Mouse (Mus musculus) CD8-positive naive resting alpha-beta T cell, adult 57 days (primary cell): Measurements from ENCODE around the gene Sec22b. TPM values are rescaled to one million over a fixed set of nuclear protein-coding genes. Genes with fewer than 3 reads are reported as not detected.

Source experiments
- total RNA-seq: library from RNA; stranded (reverse); gene quantifications from one replicate; pipeline ENCODE4 v1.2.4, GENCODE M21; 2023

Gene Sec22b
- 62.2 TPM for total RNA-seq

DNA sequence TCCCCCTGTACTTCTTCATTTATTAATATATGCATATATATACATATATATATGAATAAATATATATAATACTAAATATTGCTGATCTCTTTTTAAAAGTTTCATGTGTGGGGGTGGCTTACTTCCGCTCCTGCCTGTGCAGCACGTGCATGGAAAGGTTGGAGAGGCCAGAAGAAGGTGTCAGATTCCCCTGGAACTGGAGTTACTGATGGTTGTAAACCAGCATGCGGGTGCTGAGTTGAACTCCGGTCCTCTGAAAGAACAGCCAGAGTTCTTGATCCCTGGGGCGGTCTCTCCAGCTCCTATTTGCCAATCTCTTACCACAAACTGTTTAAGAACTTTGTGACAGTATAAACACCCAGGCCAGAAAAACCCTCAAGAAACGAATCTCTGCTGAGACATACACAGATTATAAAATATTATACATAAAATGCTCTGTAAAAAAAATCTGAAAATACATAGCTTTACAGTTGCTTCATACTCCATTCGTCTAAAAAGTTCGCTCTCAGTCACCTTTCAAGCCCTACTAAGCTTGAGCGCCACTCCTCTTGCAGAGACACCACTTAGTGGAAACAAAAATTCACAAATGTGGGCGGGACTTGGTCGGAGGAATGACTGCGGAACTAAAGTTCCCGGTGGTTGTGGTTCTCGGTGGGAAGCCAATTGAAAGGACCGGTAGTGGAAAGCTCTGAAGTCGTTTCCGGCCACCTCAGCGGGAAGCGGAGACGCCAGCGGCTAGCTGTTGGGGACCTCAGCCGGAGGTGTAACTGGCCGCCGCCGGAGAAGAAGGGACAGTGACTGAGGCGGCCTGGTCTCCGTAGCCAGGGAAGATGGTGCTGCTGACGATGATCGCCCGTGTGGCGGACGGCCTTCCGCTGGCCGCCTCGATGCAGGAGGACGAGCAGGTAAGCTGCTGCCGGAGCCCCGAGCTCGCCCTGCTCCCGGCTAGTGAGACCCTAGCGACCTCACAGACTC is at the start of gene Sec22b:
TSS of gene Sec22b (plus strand) at position 675 of the 975 bp plus-strand sequence.

DNA sequence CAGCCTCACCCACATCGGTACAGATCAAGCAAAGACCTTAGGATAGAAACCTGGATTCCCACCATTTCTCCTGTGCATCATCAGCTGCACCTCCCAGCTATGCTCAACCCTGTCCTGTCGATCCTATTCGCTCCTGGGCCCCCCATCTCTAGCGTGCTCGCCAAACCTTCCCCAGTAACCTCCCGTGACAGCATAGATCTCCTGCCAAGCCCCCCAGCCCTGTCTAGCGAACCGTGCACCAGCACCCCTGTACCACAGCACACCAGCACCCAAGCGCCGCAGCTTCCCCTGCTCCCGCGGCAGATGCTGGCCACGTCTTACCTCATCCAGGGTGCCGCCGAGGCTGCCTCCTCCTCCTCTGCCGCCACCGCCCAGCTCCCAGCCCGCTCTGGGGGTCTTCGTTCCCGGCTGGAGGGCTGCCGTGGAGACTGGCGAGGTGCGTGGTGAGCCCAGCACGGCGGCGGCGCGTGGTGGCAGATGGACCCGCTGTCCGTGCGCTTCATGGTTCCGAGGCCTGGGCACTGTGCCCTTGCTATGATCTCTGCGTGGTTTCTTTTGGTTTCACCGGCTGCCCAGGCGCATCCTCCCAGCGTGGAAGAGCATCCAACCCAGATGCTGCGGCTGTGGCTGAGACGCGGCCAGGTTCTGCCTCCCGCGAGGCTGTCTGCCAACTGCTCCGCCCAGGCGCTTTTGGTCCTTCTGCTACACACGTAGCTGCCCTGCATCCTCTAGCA is 12.7 kb upstream of the Sec22b start, which contains the start of gene Pde4dip:
TSS of gene Pde4dip (minus strand) at position 540 of the 734 bp plus-strand sequence.

Other genes with a start within 250 kb of the Sec22b start
- 4.7 TPM for gene Prkab2, start 243.0 kb upstream of the Sec22b start, total RNA-seq
- gene Gm17651, start 226.5 kb upstream of the Sec22b start, total RNA-seq: not detected
- gene Pde4dip, start 12.5 kb upstream of the Sec22b start, total RNA-seq: 26.1 TPM
- gene Notch2, start 112.3 kb downstream of the Sec22b start, total RNA-seq: 73.7 TPM